23 mouse cellular contexts compared by ENCODE assay signal in genomic region chr11:76874766-76875165, GRCm38 (mm10). TPM values are rescaled to one million over a fixed set of nuclear protein-coding genes. Genes with fewer than 3 reads are reported as not detected.
DNase-seq lines count a peak whose midpoint lies in the region; ATAC-seq and TF ChIP-seq lines count a peak whose summit lies in the region.
"Had no signal": no experiment of that assay in that cellular context is flagged by ENCODE, and none has a peak within 500 bp of the region (broad histone marks: within the 10 kb centered on the region; RNA-seq: fewer than 3 reads in every experiment).

No protein-coding gene starts in this region.

- no peaks in the 10 kb centered on the region for H3K36me3 ChIP-seq in lung, postnatal 0 days (ENCODE audit: insufficient read depth, low read length)
- H3K36me3 ChIP-seq: embryonic facial prominence, embryonic 12.5 days; heart, embryonic 15.5 days; hindbrain, embryonic 13.5 days had no signal

- WGBS in lung, postnatal 0 days = 44% methylated on average over 6 of the region's 6 CpGs

- peak; percentile 87 for DNase-seq in heart, adult 11 months
- no peak for DNase-seq in heart, adult 9 months (ENCODE audit: low spot score in 2 of 2)
- peak; percentile 66 for DNase-seq in lung, postnatal 0 days (ENCODE audit: low spot score)
- no peak for DNase-seq in lung, postnatal 14 days
- DNase-seq in induced T-regulatory cell, adult 2 months (ENCODE audit: low read depth) = peak; percentile 41
- DNase-seq in spleen, postnatal 14 days (ENCODE audit: low spot score in 2 of 2) = no peak
- DNase-seq: adrenal gland, postnatal 10 days; cerebellum, adult 11 months; cerebellum, adult 8-10 months; cerebellum, postnatal 14 days; embryo, embryonic 11 days; gastrocnemius, adult 2 months; gastrocnemius, postnatal 36 days; heart, adult 18-20 months; heart, postnatal 14 days had no signal

- no peaks in the 10 kb centered on the region for H3K9me3 ChIP-seq in lung, postnatal 0 days (ENCODE audit: low read length)
- H3K9me3 ChIP-seq: embryonic facial prominence, embryonic 12.5 days; heart, embryonic 15.5 days; hindbrain, embryonic 13.5 days had no signal

- ATAC-seq in lung, postnatal 0 days = peak; percentile 87
- ATAC-seq in inflammation-experienced regulatory T-cells, adult 6 months = peak; percentile 35
- ATAC-seq: forebrain, embryonic 14.5 days; hindbrain, postnatal 0 days had no signal

- H3K27ac ChIP-seq in lung, postnatal 0 days (ENCODE audit: low read length) = 0 out of 2 replicates have a peak overlapping the region, but pooled peaks have one; percentile 7
- H3K27ac ChIP-seq: embryonic facial prominence, embryonic 12.5 days; gastrocnemius, adult 2 months; heart, embryonic 15.5 days; hindbrain, embryonic 13.5 days; hindbrain, postnatal 0 days had no signal

- H3K27me3 ChIP-seq in lung, postnatal 0 days (replicated peaks; ENCODE audit: insufficient read depth, low read length) = no peaks in the 10 kb centered on the region
- H3K27me3 ChIP-seq: embryonic facial prominence, embryonic 12.5 days; heart, embryonic 15.5 days; hindbrain, embryonic 13.5 days had no signal

- no peak overlapping the region for H3K4me2 ChIP-seq in lung, postnatal 0 days (replicated peaks; ENCODE audit: low read depth, low read length)
- H3K4me2 ChIP-seq: embryonic facial prominence, embryonic 12.5 days; heart, embryonic 11.5 days; heart, embryonic 15.5 days; hindbrain, embryonic 13.5 days had no signal

- H3K9ac ChIP-seq in lung, postnatal 0 days (replicated peaks; ENCODE audit: low read depth) = no peak overlapping the region
- H3K9ac ChIP-seq: embryonic facial prominence, embryonic 12.5 days; heart, embryonic 15.5 days; hindbrain, embryonic 13.5 days had no signal

- TF ChIP-seq EP300 in lung, postnatal 0 days (IDR thresholded peaks at IDR 0.05) = no peak

- no peak overlapping the region for H3K4me3 ChIP-seq in lung, postnatal 0 days (ENCODE audit: low read depth, low read length)
- H3K4me3 ChIP-seq: embryonic facial prominence, embryonic 12.5 days; gastrocnemius, adult 2 months; heart, embryonic 15.5 days; hindbrain, embryonic 13.5 days had no signal

- no peaks in the 10 kb centered on the region for H3K4me1 ChIP-seq in lung, postnatal 0 days (ENCODE audit: insufficient read depth, low read depth, low read length)
- H3K4me1 ChIP-seq: embryonic facial prominence, embryonic 12.5 days; hindbrain, embryonic 13.5 days had no signal

- 0 out of 2 replicates have a peak, but pooled peaks have one; percentile 6 for TF ChIP-seq CTCF in lung, postnatal 0 days (IDR thresholded peaks at IDR 0.05)

RNA-seq across cellular contexts. Expression of gene Tmigd1, which starts 27.2 kb away (rescaled TPM):
- 0.29 and 0.44 TPM in 2 replicates for polyA plus RNA-seq in lung, postnatal 0 days (2015; fragmentation: Nextera tagmentation; extraction: Ambion mirVana)
- 1 to 10 TPM in 2 of 3 experiments, under 1 TPM in 1; 0.42 to 2.8 (median 1.1) TPM for polyA plus RNA-seq in inflammation-experienced regulatory T-cells, adult 6 months (2017; shearing (Covaris generic))
- polyA plus RNA-seq: brain, embryonic 14.5 days; embryonic facial prominence, embryonic 12.5 days; forebrain, embryonic 14.5 days; heart, embryonic 11.5 days; heart, embryonic 15.5 days; hindbrain, embryonic 13.5 days; hindbrain, postnatal 0 days had no signal

RNA-seq across cellular contexts. Expression of gene Cpd, which starts 27.9 kb away (rescaled TPM):
- 15.7 and 16.7 TPM in 2 replicates for polyA plus RNA-seq in lung, postnatal 0 days (2015; fragmentation: Nextera tagmentation; extraction: Ambion mirVana)
- 1 to 10 TPM; 3.8 to 5.5 (median 5.5) TPM for polyA plus RNA-seq in inflammation-experienced regulatory T-cells, adult 6 months (2017; shearing (Covaris generic))

RNA-seq across cellular contexts. Expression of gene Blmh, which starts 49.8 kb away (rescaled TPM):
- 90.2 and 98.7 TPM in 2 replicates for polyA plus RNA-seq in lung, postnatal 0 days (2015; fragmentation: Nextera tagmentation; extraction: Ambion mirVana)
- 100 to 1,000 TPM in 1 of 3 experiments, 10 to 100 TPM in 2; 83.8 to 135 (median 88.1) TPM for polyA plus RNA-seq in inflammation-experienced regulatory T-cells, adult 6 months (2017; shearing (Covaris generic))

Comparison
In these comparisons a context has a peak if more than half of its experiments do, and no peak if none do; other contexts are left out.
1. DNase-seq: peak in heart, adult 11 months (single experiment), lung, postnatal 0 days (single experiment) and induced T-regulatory cell, adult 2 months (single experiment); none in heart, adult 9 months (0 of 2), lung, postnatal 14 days (single experiment) and spleen, postnatal 14 days (0 of 2).